Mouse (Mus musculus) midbrain, embryonic 10.5 days (tissue): ENCODE data around the gene Ccdc32. TPM values are rescaled to one million over a fixed set of nuclear protein-coding genes. Genes with fewer than 3 reads are reported as not detected.
A peak's percentile ranks its signal among the peaks of the same experiment; 100 is the strongest.

ENCODE experiments used
- DNase-seq: peaks from one replicate; pipeline ENCODE4 v3.0.0-alpha.2; 2017; ENCODE audit warnings: low spot score
- H3K27ac ChIP-seq: fragments of 300-500 bp; sonication (generic); replicated peaks from 2 replicates; pipeline ENCODE4 v1.5.1; 2016; ENCODE audit warnings: mild to moderate bottlenecking
- H3K27me3 ChIP-seq: fragments of 300-500 bp; sonication (generic); 2 replicates; pipeline ENCODE4 v1.6.1; 2016; ENCODE audit warnings: low read depth, mild to moderate bottlenecking; ENCODE audit not compliant: poor library complexity, severe bottlenecking
- H3K36me3 ChIP-seq: fragments of 300-500 bp; sonication (generic); 2 replicates; pipeline ENCODE4 v1.6.1; 2016; ENCODE audit warnings: mild to moderate bottlenecking, moderate library complexity
- H3K4me1 ChIP-seq: fragments of 300-500 bp; sonication (generic); 2 replicates; pipeline ENCODE4 v1.6.1; 2016
- H3K4me3 ChIP-seq: fragments of 300-500 bp; sonication (generic); 2 replicates; pipeline ENCODE4 v1.5.1; 2016; ENCODE audit warnings: mild to moderate bottlenecking, moderate library complexity
- H3K9me3 ChIP-seq: fragments of 300-500 bp; sonication (generic); replicated peaks from 2 replicates; pipeline ENCODE4 v1.6.1; 2016; ENCODE audit warnings: mild to moderate bottlenecking
- WGBS: fragments of 180-500 bp; shearing (Covaris S2); methylation state at CpG from one replicate; pipeline ENCODE4 v1.1.7; 2016; 5-methylcytosine and 5-hydroxymethylcytosine counted together
- polyA plus RNA-seq: library from polyadenylated mRNA; unstranded; fragments of >200 nt; fragmentation: Nextera tagmentation; extraction: Ambion mirVana; gene quantifications from 2 replicates; pipeline ENCODE4 v1.2.1, GENCODE M21; 2016

The Ccdc32 gene
- polyA plus RNA-seq, 1 experiment from 2014 or later = 21.9 TPM

DNA sequence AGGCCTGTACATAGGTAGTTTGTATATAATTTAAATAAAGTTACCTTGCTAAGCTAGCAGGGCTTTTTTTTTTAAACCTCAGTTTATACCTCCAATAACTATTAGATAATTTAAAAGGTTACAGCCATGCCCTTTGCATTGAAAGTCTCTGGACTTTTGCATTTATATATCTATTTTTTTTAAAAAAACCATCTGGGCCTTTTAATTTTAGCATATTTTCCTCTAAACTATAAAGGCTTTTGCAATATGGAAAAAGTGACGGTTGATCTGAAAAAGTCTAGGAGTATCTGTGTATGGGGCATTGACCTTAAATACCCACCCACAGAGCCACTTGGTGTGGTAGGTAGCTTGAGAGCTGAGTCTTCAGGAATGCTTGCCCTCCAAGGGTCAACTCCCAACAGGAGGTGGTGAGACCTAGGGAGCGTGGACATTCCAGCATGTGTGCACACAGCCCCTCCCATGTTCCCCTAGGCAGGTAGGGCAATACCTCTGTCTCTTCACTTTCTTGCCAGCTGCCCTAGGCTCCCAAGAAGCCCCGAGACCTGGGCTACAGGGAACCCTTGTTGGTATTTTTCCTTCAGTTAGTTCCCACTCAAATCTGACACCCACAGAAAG lies 30.1 kb downstream of the Ccdc32 start:
- H3K27me3 ChIP-seq = peaks cover 39% of the 10 kb centered on the region
- no peaks in the 10 kb centered on the region for H3K36me3 ChIP-seq
- no peaks in the 10 kb centered on the region for H3K9me3 ChIP-seq
- no peak for DNase-seq
- H3K4me1 ChIP-seq = peaks cover 29% of the 10 kb centered on the region
- 60% methylated on average over 3 of the region's 3 CpGs for WGBS
- no peak overlapping the region for H3K27ac ChIP-seq
- no peak overlapping the region for H3K4me3 ChIP-seq

GRCm38 (mm10) chr2:118998115-118998866 lies 30.9 kb downstream of the Ccdc32 start:
- H3K36me3 ChIP-seq = no peaks in the 10 kb centered on the region
- H3K9me3 ChIP-seq = no peaks in the 10 kb centered on the region
- WGBS = 82% methylated on average over 6 of the region's 6 CpGs
- no peak overlapping the region for H3K4me3 ChIP-seq
- peaks cover 39% of the 10 kb centered on the region for H3K27me3 ChIP-seq
- no peak overlapping the region for H3K27ac ChIP-seq
- H3K4me1 ChIP-seq = peaks cover 29% of the 10 kb centered on the region
- no peak for DNase-seq

DNA sequence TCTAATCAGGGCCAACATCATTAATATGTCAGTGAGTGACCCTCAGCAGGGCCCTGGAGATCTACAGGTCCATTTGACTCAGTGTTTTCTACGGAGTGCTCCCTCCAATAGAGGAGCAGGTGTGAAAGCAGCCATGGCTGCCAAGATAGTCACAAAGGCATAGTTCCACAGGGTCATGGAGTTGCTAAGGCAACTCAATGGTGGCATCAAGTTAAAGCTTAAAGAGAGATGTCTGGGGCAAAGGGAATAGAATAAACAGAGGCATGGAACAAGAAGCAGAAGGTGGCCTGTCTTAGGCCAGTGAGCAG lies 32.4 kb downstream of the Ccdc32 start:
- Histone ChIP-seq H3K36me3 (no peaks in the 10 kb centered on the region), H3K27ac (no peak overlapping the region; the same call in 1 of the 2 replicates), H3K9me3 (no peaks in the 10 kb centered on the region), H3K27me3 (peaks cover 39% of the 10 kb centered on the region), H3K4me1 (peaks cover 29% of the 10 kb centered on the region), H3K4me3 (no peak overlapping the region)
- no peak for DNase-seq
- WGBS = 43% methylated on average over 1 of the region's 1 CpGs

GRCm38 (mm10) chr2:118995919-118996797 lies 33.0 kb downstream of the Ccdc32 start:
- H3K9me3 ChIP-seq = no peaks in the 10 kb centered on the region
- peaks cover 29% of the 10 kb centered on the region for H3K4me1 ChIP-seq
- H3K27me3 ChIP-seq = peaks cover 39% of the 10 kb centered on the region
- no peaks in the 10 kb centered on the region for H3K36me3 ChIP-seq
- DNase-seq = no peak
- WGBS = 46% methylated on average over 16 of the region's 16 CpGs
- no peak overlapping the region for H3K4me3 ChIP-seq
- no peak overlapping the region; the same call in 1 of the 2 replicates for H3K27ac ChIP-seq

DNA sequence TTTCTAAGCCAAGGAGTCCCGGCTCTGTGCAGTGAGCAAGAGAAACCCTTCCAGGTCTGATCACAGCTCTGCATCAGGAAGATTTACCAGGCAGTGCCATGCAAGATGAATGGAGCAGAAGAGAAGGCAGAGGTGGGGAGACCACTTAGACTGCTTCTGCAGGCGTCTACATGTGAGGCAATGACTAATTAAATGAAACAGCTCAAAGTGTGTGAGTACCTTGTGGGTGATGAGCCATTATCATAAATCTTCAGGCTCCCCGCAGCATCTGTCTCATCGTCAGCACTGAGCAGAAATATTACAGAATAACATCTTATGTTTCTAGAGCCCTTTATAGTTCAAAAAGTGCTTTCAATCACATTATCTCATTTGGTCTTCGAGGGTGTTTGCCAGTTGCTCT lies 33.7 kb downstream of the Ccdc32 start:
- no peak for DNase-seq
- peaks cover 39% of the 10 kb centered on the region for H3K27me3 ChIP-seq
- H3K4me3 ChIP-seq = no peak overlapping the region
- 77% methylated on average over 5 of the region's 5 CpGs for WGBS
- H3K9me3 ChIP-seq = no peaks in the 10 kb centered on the region
- H3K27ac ChIP-seq = no peak overlapping the region
- peaks cover 29% of the 10 kb centered on the region for H3K4me1 ChIP-seq
- no peaks in the 10 kb centered on the region for H3K36me3 ChIP-seq

GRCm38 (mm10) chr2:118983812-118984211 lies 45.4 kb downstream of the Ccdc32 start:
- WGBS = 80% methylated on average over 8 of the region's 8 CpGs
- Histone ChIP-seq H3K36me3 (no peaks in the 10 kb centered on the region), H3K27ac (no peak overlapping the region), H3K4me1 (no peaks in the 10 kb centered on the region), H3K9me3 (no peaks in the 10 kb centered on the region), H3K27me3 (peaks cover 5% of the 10 kb centered on the region), H3K4me3 (no peak overlapping the region)
- no peak for DNase-seq

DNA sequence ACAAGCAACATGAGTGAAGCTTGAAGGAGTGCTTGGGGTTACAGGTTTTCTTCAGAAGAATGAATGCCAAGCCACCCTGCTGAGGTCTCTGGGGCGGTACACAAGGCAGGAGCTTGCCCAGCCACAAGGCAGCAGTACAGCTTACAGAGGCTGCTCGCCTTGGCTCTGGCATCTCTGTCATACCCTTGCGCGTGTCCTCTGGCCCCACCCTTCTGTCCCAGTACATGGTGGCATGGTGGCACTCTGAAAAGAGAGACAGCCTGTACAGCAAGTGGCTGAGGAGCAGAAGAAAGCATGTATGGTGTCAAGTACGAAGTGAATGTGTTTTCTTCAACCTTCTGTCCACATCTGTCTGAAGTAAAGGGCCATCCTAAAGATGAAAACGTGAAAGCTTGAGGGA lies 48.4 kb downstream of the Ccdc32 start:
- no peak for DNase-seq
- Histone ChIP-seq H3K27ac (no peak overlapping the region), H3K27me3 (peaks cover 34% of the 10 kb centered on the region), H3K4me1 (peaks cover 12% of the 10 kb centered on the region), H3K4me3 (no peak overlapping the region), H3K9me3 (no peaks in the 10 kb centered on the region), H3K36me3 (no peaks in the 10 kb centered on the region)
- 77% methylated on average over 6 of the region's 6 CpGs for WGBS

GRCm38 (mm10) chr2:118978064-118978463 lies 51.1 kb downstream of the Ccdc32 start:
- H3K4me3 ChIP-seq = no peak overlapping the region
- H3K9me3 ChIP-seq = no peaks in the 10 kb centered on the region
- H3K4me1 ChIP-seq = peaks cover 18% of the 10 kb centered on the region
- WGBS = 34% methylated on average over 6 of the region's 6 CpGs
- no peaks in the 10 kb centered on the region for H3K36me3 ChIP-seq
- H3K27ac ChIP-seq = no peak overlapping the region
- H3K27me3 ChIP-seq = peaks cover 62% of the 10 kb centered on the region
- DNase-seq = peak; percentile 51

DNA sequence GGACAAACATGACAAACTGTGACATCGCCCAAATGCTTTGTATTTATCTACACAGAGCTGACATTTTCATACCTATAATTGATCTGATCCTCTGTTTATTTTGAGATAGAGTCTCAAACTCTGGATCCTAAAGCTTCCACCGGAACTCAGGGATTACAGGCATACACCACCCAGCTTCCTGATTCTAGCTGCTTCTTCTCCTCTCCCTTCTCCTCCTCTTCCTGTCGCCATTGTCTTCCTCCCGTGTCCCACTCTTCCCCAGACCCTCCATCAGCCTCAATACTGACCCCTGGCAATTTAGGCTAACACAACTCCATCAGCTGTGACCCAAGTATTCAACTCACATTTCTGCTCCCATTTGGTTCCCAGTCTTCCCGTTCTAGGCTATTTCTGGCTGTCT lies 52.3 kb downstream of the Ccdc32 start:
- DNase-seq = no peak
- Histone ChIP-seq H3K4me3 (peak overlapping the region; percentile 70), H3K9me3 (no peaks in the 10 kb centered on the region), H3K4me1 (peaks cover 23% of the 10 kb centered on the region), H3K27ac (no peak overlapping the region), H3K36me3 (no peaks in the 10 kb centered on the region), H3K27me3 (peaks cover 70% of the 10 kb centered on the region)
- 13% methylated on average over 5 of the region's 5 CpGs for WGBS

- Histone ChIP-seq H3K36me3 (no peaks in the 10 kb centered on the region), H3K9me3 (no peaks in the 10 kb centered on the region), H3K4me1 (peaks cover 23% of the 10 kb centered on the region), H3K27me3 (peaks cover 75% of the 10 kb centered on the region), H3K4me3 (peak overlapping the region; percentile 70), H3K27ac (peak overlapping the region; percentile 83)
- WGBS = 2% methylated on average over 57 of the region's 57 CpGs
- peak; percentile 87 for DNase-seq
Measured at GRCm38 (mm10) chr2:118976282-118976929, 52.8 kb downstream of the Ccdc32 start.

DNA sequence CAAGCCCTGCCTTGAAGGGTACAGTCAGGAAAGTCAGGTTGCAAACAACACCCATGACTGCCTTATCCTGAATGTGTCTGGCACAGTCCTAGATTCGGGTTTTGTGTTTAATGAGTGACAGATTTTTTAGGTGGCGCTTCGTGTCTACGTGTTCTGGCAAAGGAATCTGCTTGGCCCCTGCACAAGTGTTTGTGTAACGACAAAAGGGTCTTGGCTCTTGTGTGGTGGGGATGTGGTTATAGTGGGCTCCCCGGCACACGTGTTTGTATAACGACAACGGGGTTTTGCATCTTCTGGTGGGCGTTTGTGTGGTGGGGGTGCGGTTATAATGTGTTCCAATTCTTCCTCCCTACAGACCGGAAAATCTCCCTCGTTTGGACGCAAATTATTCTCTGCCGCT lies 53.3 kb downstream of the Ccdc32 start:
- H3K27ac ChIP-seq = peak overlapping the region; percentile 83
- H3K27me3 ChIP-seq = peaks cover 81% of the 10 kb centered on the region
- 8% methylated on average over 15 of the region's 15 CpGs for WGBS
- no peak for DNase-seq
- no peaks in the 10 kb centered on the region for H3K36me3 ChIP-seq
- peaks cover 23% of the 10 kb centered on the region for H3K4me1 ChIP-seq
- H3K9me3 ChIP-seq = no peaks in the 10 kb centered on the region
- H3K4me3 ChIP-seq = peak overlapping the region; percentile 70

DNA sequence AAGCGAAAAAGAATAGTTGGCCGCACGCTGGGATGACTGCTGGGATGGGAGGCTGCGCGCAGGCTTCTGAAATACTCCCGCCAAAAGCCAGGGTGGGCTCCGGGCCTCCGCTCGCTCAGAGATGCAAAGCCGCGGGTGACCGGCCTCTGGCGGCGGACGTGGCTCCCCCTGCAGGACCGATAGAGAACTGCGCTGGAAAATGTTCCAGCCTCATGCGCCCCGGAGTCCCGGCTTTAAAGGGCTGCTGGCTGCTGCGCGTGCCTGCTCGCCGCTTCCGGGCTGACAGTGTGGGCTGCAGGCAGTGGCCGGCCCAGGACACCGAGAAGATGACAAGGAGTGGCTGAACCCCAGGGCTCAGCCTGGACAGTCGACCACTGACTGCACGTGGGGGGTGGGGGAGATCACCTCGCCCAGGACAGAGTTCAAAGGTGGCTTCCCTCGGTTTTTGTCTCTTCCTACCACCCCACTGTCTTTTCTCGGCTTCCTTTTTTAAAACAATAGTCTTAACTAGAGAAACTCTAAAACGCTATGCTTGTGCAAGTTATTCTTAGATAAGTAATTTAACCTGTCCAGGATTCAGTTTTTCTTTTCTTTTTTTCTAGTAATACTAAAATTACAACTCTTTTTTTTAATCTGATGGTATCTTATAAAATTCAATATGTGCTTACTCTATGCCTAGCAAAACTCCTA lies 56.4 kb downstream of the Ccdc32 start:
- H3K27me3 ChIP-seq = peaks cover 76% of the 10 kb centered on the region
- H3K4me1 ChIP-seq = peaks cover 23% of the 10 kb centered on the region
- H3K4me3 ChIP-seq = peak overlapping the region; percentile 49
- no peaks in the 10 kb centered on the region for H3K36me3 ChIP-seq
- peak; percentile 93 for DNase-seq
- H3K27ac ChIP-seq = peak overlapping the region; percentile 70
- H3K9me3 ChIP-seq = no peaks in the 10 kb centered on the region
- 1% methylated on average over 33 of the region's 33 CpGs for WGBS
